Mouse (Mus musculus) myocyte (in vitro differentiated cells): ENCODE data around the gene Grik1.

ENCODE experiments used
- MAX ChIP-seq: IDR thresholded peaks from one replicate; pipeline ENCODE4 v1.6.1; 2011; ENCODE audit warnings: low read depth, mild to moderate bottlenecking, control low read depth
- POLR2A ChIP-seq: IDR thresholded peaks from one replicate; pipeline ENCODE4 v1.6.1; 2011; ENCODE audit warnings: low read depth, mild to moderate bottlenecking, control low read depth, moderate library complexity; ENCODE audit not compliant: insufficient read length
- POLR2AphosphoS2 ChIP-seq: IDR thresholded peaks from one replicate; pipeline ENCODE4 v1.6.1; 2011; ENCODE audit warnings: low read depth, control low read depth; ENCODE audit not compliant: insufficient read length
- TCF3 ChIP-seq: IDR thresholded peaks from one replicate; pipeline ENCODE4 v1.6.1; 2011; ENCODE audit warnings: low read depth, control low read depth; ENCODE audit not compliant: insufficient read length
- USF1 ChIP-seq: IDR thresholded peaks from one replicate; pipeline ENCODE4 v1.6.1; 2011; ENCODE audit warnings: low read depth, mild to moderate bottlenecking, control low read depth, moderate library complexity

- TF ChIP-seq POLR2A = no peak
- no peak for TF ChIP-seq USF1
- TF ChIP-seq POLR2AphosphoS2 = no peak
- TF ChIP-seq TCF3 = no peak
- TF ChIP-seq MAX = no peak
These were observed 45.4 kb downstream of the Grik1 start for GRCm38 (mm10) chr16:88244658-88245057.
